Mouse (Mus musculus) kidney, adult 2 months (tissue): Measurements from ENCODE around the gene Gadl1.

Source experiments
- CTCF ChIP-seq: fragments of 200-500 bp; conservative IDR thresholded peaks from 2 replicates; pipeline ENCODE4 v1.5.1; 2011; ENCODE audit warnings: low read depth, mild to moderate bottlenecking, control low read depth, low read length, moderate library complexity, mixed read lengths; ENCODE audit not compliant: insufficient read depth, insufficient read length
- POLR2A ChIP-seq: fragments of 200-500 bp; IDR thresholded peaks from one replicate; pipeline ENCODE4 v1.6.1; 2011; ENCODE audit warnings: low read depth, low read length, control low read depth

GRCm38 (mm10) chr9:116053976-116054375, 144.7 kb downstream of the Gadl1 start:
- TF ChIP-seq CTCF (no peak), POLR2A (no peak)
